Mouse (Mus musculus) heart, postnatal 0 days (tissue): ENCODE results near the gene Tctex1d2. TPM values are rescaled to one million over a fixed set of nuclear protein-coding genes. Genes with fewer than 3 reads are reported as not detected.
A peak's percentile ranks its signal among the peaks of the same experiment; 100 is the strongest.

Experiments used
- ATAC-seq: fragments of 200-750 bp; cut with Nextera tagmentation; 2 replicates; pipeline ENCODE4 v1.8.0; 2017; ENCODE audit warnings: low read depth, moderate number of reproducible peaks, moderate library complexity; ENCODE audit not compliant: insufficient read depth
- DNase-seq: peaks from one replicate; pipeline ENCODE4 v3.0.0-alpha.2; 2016; ENCODE audit warnings: low spot score
- H3K27ac ChIP-seq: fragments of 300-500 bp; sonication (generic); 2 replicates; pipeline ENCODE4 v1.5.1; 2014; ENCODE audit warnings: low read depth, mild to moderate bottlenecking
- H3K27me3 ChIP-seq: fragments of 300-500 bp; sonication (generic); 2 replicates; pipeline ENCODE4 v1.6.1; 2014; ENCODE audit warnings: low read length, mixed read lengths; ENCODE audit not compliant: control insufficient read depth, insufficient read depth
- H3K36me3 ChIP-seq: fragments of 300-500 bp; sonication (generic); replicated peaks from 2 replicates; pipeline ENCODE4 v1.6.1; 2014; ENCODE audit warnings: low read length, mixed read lengths; ENCODE audit not compliant: control insufficient read depth, insufficient read depth
- H3K4me1 ChIP-seq: fragments of 300-500 bp; sonication (generic); 2 replicates; pipeline ENCODE4 v1.6.1; 2014; ENCODE audit warnings: antibody characterized with exemption; ENCODE audit not compliant: control insufficient read depth, insufficient read depth
- H3K4me2 ChIP-seq: fragments of 300-500 bp; sonication (generic); 2 replicates; pipeline ENCODE4 v1.6.1; 2014; ENCODE audit warnings: low read depth, mild to moderate bottlenecking, low read length, moderate library complexity
- H3K4me3 ChIP-seq: fragments of 300-500 bp; sonication (generic); 2 replicates; pipeline ENCODE4 v1.5.1; 2014; ENCODE audit warnings: low read depth, low read length
- H3K9ac ChIP-seq: fragments of 300-500 bp; sonication (generic); replicated peaks from 2 replicates; pipeline ENCODE4 v1.6.1; 2014; ENCODE audit warnings: low read depth, low read length, mixed read lengths
- H3K9me3 ChIP-seq: fragments of 300-500 bp; sonication (generic); replicated peaks from 2 replicates; pipeline ENCODE4 v1.6.1; 2016; ENCODE audit warnings: low read length; ENCODE audit not compliant: control insufficient read depth
- CTCF ChIP-seq: IDR thresholded peaks from 2 replicates; pipeline ENCODE4 v1.5.1; 2016; ENCODE audit warnings: antibody characterized with exemption, control low read depth, low read depth
- EP300 ChIP-seq: IDR thresholded peaks from 2 replicates; pipeline ENCODE4 v1.6.1; 2016; ENCODE audit warnings: antibody characterized with exemption, low read depth
- WGBS: fragments of 180-500 bp; shearing (Covaris S2); extraction: QIAGEN DNeasy Blood & Tissue Kit; methylation state at CpG from one replicate; pipeline ENCODE4 v1.1.7; 2014; 5-methylcytosine and 5-hydroxymethylcytosine counted together
- polyA plus RNA-seq: library from polyadenylated mRNA; unstranded; fragments of >200 nt; fragmentation: Nextera tagmentation; extraction: Ambion mirVana; gene quantifications from 2 replicates; pipeline ENCODE4 v1.2.1, GENCODE M21; 2015
- total RNA-seq: library from RNA; depleted of rRNA; stranded (reverse); fragments of >200 nt; gene quantifications from 2 replicates; pipeline ENCODE4 v1.2.3, GENCODE M21; 2014; ENCODE audit warnings: low replicate concordance

The Tctex1d2 gene
- total and polyA plus RNA-seq, 2 experiments from 2014 or later: 18.1 to 30.3 TPM

GRCm38 (mm10) chr16:32453102-32453501, 33.6 kb downstream of the Tctex1d2 start:
- DNase-seq (no peak), ATAC-seq (no peak)
- Histone ChIP-seq H3K4me2 (no peak overlapping the region), H3K4me3 (no peak overlapping the region), H3K4me1 (no peaks in the 10 kb centered on the region; the same call in 1 of the 2 replicates), H3K27me3 (no peaks in the 10 kb centered on the region), H3K9ac (no peak overlapping the region), H3K36me3 (peaks cover 45% of the 10 kb centered on the region), H3K27ac (no peak overlapping the region), H3K9me3 (no peaks in the 10 kb centered on the region)
- 93% methylated on average over 8 of the region's 8 CpGs for WGBS
- TF ChIP-seq EP300 (no peak), CTCF (no peak)

- 94% methylated on average over 5 of the region's 5 CpGs for WGBS
- Histone ChIP-seq H3K27ac (no peak overlapping the region), H3K4me3 (no peak overlapping the region), H3K36me3 (peaks cover 52% of the 10 kb centered on the region), H3K27me3 (no peaks in the 10 kb centered on the region), H3K4me2 (no peak overlapping the region), H3K4me1 (no peaks in the 10 kb centered on the region; the same call in 1 of the 2 replicates), H3K9ac (no peak overlapping the region), H3K9me3 (no peaks in the 10 kb centered on the region)
- no peak for DNase-seq
- TF ChIP-seq CTCF (no peak), EP300 (no peak)
- no peak for ATAC-seq
These were observed 35.1 kb downstream of the Tctex1d2 start for GRCm38 (mm10) chr16:32454646-32455045.

- no peak for DNase-seq
- no peak for ATAC-seq
These were observed 36.6 kb downstream of the Tctex1d2 start for GRCm38 (mm10) chr16:32456086-32456485.

GRCm38 (mm10) chr16:32456761-32457160, 37.3 kb downstream of the Tctex1d2 start:
- ATAC-seq (no peak), DNase-seq (no peak)
- H3K9ac ChIP-seq: no peak overlapping the region
- H3K4me3 ChIP-seq: no peak overlapping the region
- H3K27ac ChIP-seq: no peak overlapping the region
- 100% methylated on average over 1 of the region's 1 CpGs for WGBS
- no peaks in the 10 kb centered on the region; the same call in 1 of the 2 replicates for H3K4me1 ChIP-seq
- H3K36me3 ChIP-seq: peaks cover 54% of the 10 kb centered on the region
- H3K27me3 ChIP-seq: no peaks in the 10 kb centered on the region
- TF ChIP-seq EP300 (no peak), CTCF (no peak)
- no peak overlapping the region for H3K4me2 ChIP-seq
- no peaks in the 10 kb centered on the region for H3K9me3 ChIP-seq

More at GRCm38 (mm10) chr16:32456086-32456485, 36.6 kb downstream of the Tctex1d2 start:
- Histone ChIP-seq H3K4me2 (no peak overlapping the region), H3K27ac (no peak overlapping the region), H3K4me3 (no peak overlapping the region), H3K36me3 (peaks cover 52% of the 10 kb centered on the region), H3K27me3 (no peaks in the 10 kb centered on the region), H3K9me3 (no peaks in the 10 kb centered on the region), H3K4me1 (no peaks in the 10 kb centered on the region; the same call in 1 of the 2 replicates), H3K9ac (no peak overlapping the region)
- TF ChIP-seq EP300 (no peak), CTCF (no peak)

GRCm38 (mm10) chr16:32457589-32458386, 38.3 kb downstream of the Tctex1d2 start:
- Histone ChIP-seq H3K27me3 (no peaks in the 10 kb centered on the region), H3K27ac (peak overlapping the region; percentile 65), H3K36me3 (peaks cover 50% of the 10 kb centered on the region), H3K9me3 (no peaks in the 10 kb centered on the region), H3K4me3 (no peak overlapping the region), H3K9ac (no peak overlapping the region), H3K4me2 (0 out of 2 replicates have a peak overlapping the region, but pooled peaks have one; percentile 24), H3K4me1 (no peaks in the 10 kb centered on the region; the same call in 1 of the 2 replicates)
- TF ChIP-seq CTCF (peak; percentile 71), EP300 (no peak)
- 49% methylated on average over 10 of the region's 10 CpGs for WGBS
- ATAC-seq (peak; percentile 85), DNase-seq (peak; percentile 91)

GRCm38 (mm10) chr16:32460518-32460917, 41.0 kb downstream of the Tctex1d2 start:
- peaks cover 5% of the 10 kb centered on the region for H3K4me1 ChIP-seq
- WGBS: 51% methylated on average over 4 of the region's 4 CpGs
- H3K9me3 ChIP-seq: no peaks in the 10 kb centered on the region
- no peaks in the 10 kb centered on the region for H3K27me3 ChIP-seq
- H3K27ac ChIP-seq: no peak overlapping the region
- TF ChIP-seq CTCF: peak; percentile 18; the same call in 1 of the 2 replicates
- TF ChIP-seq EP300: no peak
- no peak overlapping the region for H3K4me3 ChIP-seq
- no peak overlapping the region for H3K9ac ChIP-seq
- H3K36me3 ChIP-seq: peaks cover 41% of the 10 kb centered on the region
- H3K4me2 ChIP-seq: no peak overlapping the region
- DNase-seq (no peak), ATAC-seq (no peak)
